Mouse (Mus musculus): ENCODE measurements at regions not wholly inside any gene's neighbourhood (a gene's known extent, or its start where the extent isn't known, plus 50 kb on each side); places are given as distances from the start of the nearest gene placed in this dataset.

DNA sequence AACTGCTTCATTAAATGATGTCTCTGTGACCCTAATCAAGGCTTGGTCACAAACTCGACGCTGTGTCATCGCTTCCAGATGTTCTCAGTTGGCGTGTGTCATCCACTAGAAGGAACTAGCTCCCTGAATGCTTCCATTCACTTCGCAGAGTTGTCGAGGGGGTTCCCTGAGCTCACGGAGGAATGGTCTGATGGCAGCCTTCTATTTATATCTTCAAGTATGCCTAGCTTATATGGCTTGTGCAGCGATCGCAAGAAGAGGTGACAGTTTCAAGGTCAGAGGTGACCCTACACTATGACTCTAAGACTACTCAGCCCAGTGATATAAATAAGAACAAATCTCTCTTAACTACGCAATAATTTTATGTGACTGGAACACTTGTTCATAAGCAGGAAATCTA is 126.3 kb downstream of the Nr4a2 start:
- DNase-seq, result peak; percentile 22

DNA sequence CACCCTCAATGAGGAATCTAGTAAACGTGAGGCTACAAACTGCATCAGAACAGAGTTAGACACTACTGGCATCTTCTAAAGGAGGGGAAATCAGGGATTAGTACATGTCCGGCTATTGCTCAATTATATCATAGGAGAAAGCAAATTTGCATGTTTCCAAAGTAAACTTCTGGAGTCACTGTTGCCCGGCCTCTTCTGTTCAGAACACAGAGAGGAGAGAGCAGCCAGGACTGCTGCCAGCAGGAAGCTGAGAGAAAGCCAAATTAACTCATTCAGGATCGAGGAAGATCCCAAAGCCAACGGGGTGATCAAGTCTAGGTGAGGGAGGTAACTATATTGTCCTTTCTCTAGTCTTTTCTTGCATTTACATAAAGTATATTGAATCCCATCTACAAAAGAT is 131.0 kb downstream of the Nr4a2 start:
- peak; percentile 56 for DNase-seq

GRCm38 (mm10) chr2:56991821-56992220 is 132.0 kb downstream of the Nr4a2 start:
- no peak for DNase-seq

DNA sequence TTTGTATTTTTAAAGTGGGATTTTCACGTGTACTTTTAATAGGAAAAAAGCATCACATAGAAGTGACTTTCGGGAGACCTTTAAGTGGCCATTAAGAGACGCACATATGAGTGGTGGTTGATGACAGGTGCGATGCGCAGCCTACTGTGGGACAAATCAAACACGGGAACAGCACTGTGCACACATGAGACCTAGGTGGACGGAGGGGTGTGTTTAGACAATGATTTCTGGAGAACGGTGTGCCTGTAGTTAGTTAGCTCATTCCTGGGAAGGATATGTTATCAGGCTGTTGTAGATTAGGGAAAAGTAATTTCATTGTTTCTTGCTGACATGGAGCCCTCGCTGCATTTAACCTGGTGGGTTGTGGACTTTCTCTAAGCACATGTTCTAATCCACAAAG is 133.0 kb downstream of the Nr4a2 start:
- DNase-seq, result peak; percentile 51

DNA sequence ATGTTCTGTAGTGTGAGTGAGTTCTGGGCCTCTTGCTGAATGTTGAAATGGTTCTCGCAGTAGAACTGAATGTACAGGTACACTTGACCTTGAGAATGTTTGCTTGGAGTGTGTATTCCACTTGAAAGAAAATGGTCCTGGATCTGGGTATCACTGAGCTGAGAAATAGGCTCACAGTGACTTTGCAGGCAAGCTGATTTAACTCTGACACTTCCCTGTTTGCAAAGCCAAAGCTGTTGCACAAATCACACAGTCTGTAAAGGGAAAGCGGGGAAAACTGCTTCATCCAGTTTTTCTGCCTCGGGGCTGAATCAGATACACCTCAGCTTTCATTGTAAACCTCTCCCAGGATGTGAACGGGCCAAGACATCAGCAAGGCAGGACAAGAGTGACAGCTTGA is 140.6 kb downstream of the Nr4a2 start:
- no peak for DNase-seq

- DNase-seq, result no peak
Measured at GRCm38 (mm10) chr2:56980601-56981000, 143.2 kb downstream of the Nr4a2 start.

GRCm38 (mm10) chr2:56975680-56976079 is 148.1 kb downstream of the Nr4a2 start:
- peak; percentile 64 for DNase-seq

- no peak for DNase-seq
Measured at GRCm38 (mm10) chr2:56963937-56964695, 159.7 kb downstream of the Nr4a2 start.

DNA sequence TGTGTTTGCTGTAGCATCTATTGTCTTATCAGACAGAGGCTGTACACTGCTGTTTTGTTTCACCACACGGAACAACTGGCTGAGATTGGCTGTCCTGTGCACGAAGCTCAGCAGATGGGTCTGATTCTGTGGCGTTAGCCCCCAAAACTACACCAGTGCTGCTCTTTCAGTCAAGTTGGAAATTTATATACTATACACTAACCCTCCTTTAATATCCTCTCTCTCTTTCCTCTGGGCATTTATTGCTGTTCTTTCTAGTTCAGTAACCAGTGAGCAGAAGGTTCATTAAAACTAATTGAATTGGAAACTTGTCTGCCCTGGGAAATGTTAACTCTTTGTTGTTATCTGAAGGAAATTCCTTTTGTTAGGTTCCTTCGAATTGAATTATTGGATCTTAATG is 164.1 kb downstream of the Nr4a2 start:
- no peak for DNase-seq

DNA sequence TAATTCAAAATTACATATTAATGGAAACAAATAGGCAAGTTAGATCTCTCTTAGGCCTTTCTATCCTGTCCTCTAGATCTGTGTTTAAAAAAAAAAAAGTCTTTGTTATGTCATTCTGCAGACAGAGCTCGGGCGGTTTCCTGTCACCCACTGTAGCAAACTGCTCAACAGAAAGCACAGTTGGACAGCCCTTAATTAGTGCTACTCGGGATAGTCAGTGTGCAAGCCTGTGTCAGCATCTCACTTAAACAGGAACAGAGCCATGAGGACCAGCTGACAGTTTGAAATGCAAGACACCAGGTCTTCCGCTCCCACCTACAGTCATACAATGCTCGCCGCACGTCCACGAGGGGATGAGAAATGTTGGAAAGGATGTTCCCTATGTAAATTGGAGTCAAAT is 170.5 kb downstream of the Nr4a2 start:
- no peak for DNase-seq

- no peak for DNase-seq
Measured at GRCm38 (mm10) chr2:56912531-56912930, 211.3 kb downstream of the Nr4a2 start.

- DNase-seq, result no peak
Measured at GRCm38 (mm10) chr2:56909096-56909865, 214.5 kb downstream of the Nr4a2 start.

- peak; percentile 19 for DNase-seq
Measured at GRCm38 (mm10) chr2:56885181-56885580, 238.6 kb downstream of the Nr4a2 start.

GRCm38 (mm10) chr2:56860776-56861175 is 263.0 kb downstream of the Nr4a2 start:
- no peak for DNase-seq

GRCm38 (mm10) chr2:56820551-56820950 is 303.3 kb downstream of the Nr4a2 start:
- DNase-seq, result peak; percentile 73

DNA sequence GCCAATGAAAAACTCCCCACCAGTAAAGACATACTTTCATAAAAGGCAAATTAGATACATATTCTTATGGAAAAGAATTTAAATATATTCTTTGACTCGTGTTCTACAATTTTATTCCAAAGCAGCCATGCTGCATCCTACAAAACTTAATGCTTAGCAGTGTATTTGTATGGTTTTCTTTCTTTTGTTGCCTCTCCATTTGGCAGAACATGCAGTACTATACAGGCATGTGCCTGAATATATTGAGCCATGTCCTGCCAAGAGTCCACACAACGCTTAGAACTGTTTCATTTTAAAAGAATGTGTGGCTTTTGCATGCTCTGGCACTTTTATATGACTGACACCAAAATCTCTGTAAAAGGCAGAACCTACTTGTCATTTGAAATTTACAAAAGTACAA is 339.0 kb downstream of the Nr4a2 start:
- no peak for DNase-seq
